Mouse (Mus musculus) fat pad, adult 2 months (tissue): ENCODE data around the gene Smok3c.
"Not testable (repeated sequence)": the region's sequence is repeated elsewhere in the genome, so short reads cannot be mapped to it uniquely, and the experiment has no call there.

ENCODE experiments used
- DNase-seq: peaks from one replicate; pipeline ENCODE4 v3.0.0-alpha.2; 2011; ENCODE audit warnings: low read depth, low spot score; ENCODE audit errors: extremely low read depth

Smok3c gene

DNA sequence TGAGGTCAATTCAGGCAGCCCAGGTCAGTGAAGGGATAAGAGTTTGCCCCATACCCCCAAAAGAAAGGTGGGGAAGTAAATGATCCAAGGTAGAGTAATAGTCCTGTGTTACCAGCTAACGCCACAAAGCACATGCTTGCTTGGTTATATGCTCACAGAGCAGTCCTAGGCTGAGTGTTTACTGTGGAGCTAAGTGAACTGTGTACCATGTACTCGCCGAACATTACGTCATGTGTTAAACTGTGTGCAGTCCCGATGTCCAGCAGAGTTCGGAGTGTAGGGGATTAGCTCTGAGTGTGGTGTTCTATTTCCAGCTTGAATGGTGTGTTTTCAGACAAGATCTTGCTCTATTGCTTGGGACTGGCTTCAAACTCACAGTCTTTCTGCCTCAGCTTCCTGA, 41.5 kb downstream of the Smok3c start:
- no peak for DNase-seq

GRCm38 (mm10) chr5:138104976-138105375, 52.0 kb downstream of the Smok3c start:
- no peak for DNase-seq

- no peak for DNase-seq
Observed at GRCm38 (mm10) chr5:138107130-138107529, 54.1 kb downstream of the Smok3c start.

GRCm38 (mm10) chr5:138109847-138110396, 56.9 kb downstream of the Smok3c start:
- DNase-seq: not testable (repeated sequence)
